Mouse (Mus musculus): Measurements from ENCODE around the gene Xrcc6. TPM values are rescaled to one million over a fixed set of nuclear protein-coding genes. Genes with fewer than 3 reads are reported as not detected.

The Xrcc6 gene
- total RNA-seq, 2 experiments from 2014 or later: 25.5 to 36.2 TPM

GRCm38 (mm10) chr15:82016830-82017229 lies 29.2 kb downstream of the Xrcc6 start:
- no peak for DNase-seq (ENCODE audit: low spot score in 2 of 2)

- DNase-seq (ENCODE audit: low spot score in 2 of 2): no peak
These were observed 29.8 kb downstream of the Xrcc6 start for GRCm38 (mm10) chr15:82017461-82017860.

GRCm38 (mm10) chr15:82019288-82019687 lies 31.7 kb downstream of the Xrcc6 start:
- DNase-seq (ENCODE audit: low spot score in 2 of 2): no peak

- DNase-seq (ENCODE audit: low spot score in 2 of 2): no peak
These were observed 35.0 kb downstream of the Xrcc6 start for GRCm38 (mm10) chr15:82022535-82023088.

- no peak for DNase-seq (ENCODE audit: low spot score in 2 of 2)
These were observed 36.5 kb downstream of the Xrcc6 start for GRCm38 (mm10) chr15:82023965-82024635.

GRCm38 (mm10) chr15:82027276-82027675 lies 39.6 kb downstream of the Xrcc6 start:
- DNase-seq (ENCODE audit: low spot score in 2 of 2): no peak

- DNase-seq (ENCODE audit: low spot score in 2 of 2): no peak
These were observed 40.1 kb downstream of the Xrcc6 start for GRCm38 (mm10) chr15:82027726-82028125.

- no peak for DNase-seq (ENCODE audit: low spot score in 2 of 2)
These were observed 44.8 kb downstream of the Xrcc6 start for GRCm38 (mm10) chr15:82032386-82032785.

- DNase-seq (ENCODE audit: low spot score in 2 of 2): no peak
These were observed 46.1 kb downstream of the Xrcc6 start, which contains the start of gene Desi1 for GRCm38 (mm10) chr15:82033762-82034161. Desi1 (minus strand) TSS chr15:82033862.

- peak in 1 of 2 experiments; percentile 43 for DNase-seq (ENCODE audit: low spot score in 2 of 2)
These were observed 48.5 kb downstream of the Xrcc6 start for GRCm38 (mm10) chr15:82035904-82036689.

GRCm38 (mm10) chr15:82040650-82041049 lies 53.0 kb downstream of the Xrcc6 start:
- peak; percentile 37 to 48 for DNase-seq (ENCODE audit: low spot score in 2 of 2)

- DNase-seq (ENCODE audit: low spot score in 2 of 2): no peak
These were observed 56.6 kb downstream of the Xrcc6 start for GRCm38 (mm10) chr15:82044166-82044784.

- DNase-seq (ENCODE audit: low spot score in 2 of 2): peak in 1 of 2 experiments; percentile 24
These were observed 58.7 kb downstream of the Xrcc6 start for GRCm38 (mm10) chr15:82046246-82046891.

GRCm38 (mm10) chr15:82047080-82047883 lies 59.6 kb downstream of the Xrcc6 start, which contains the start of gene Snu13:
Snu13 (minus strand) TSS chr15:82047598.
- DNase-seq (ENCODE audit: low spot score in 2 of 2): peak; percentile 93 to 94

GRCm38 (mm10) chr15:82052544-82052943 lies 64.9 kb downstream of the Xrcc6 start:
- no peak for DNase-seq (ENCODE audit: low spot score in 2 of 2)

GRCm38 (mm10) chr15:82058719-82059201 lies 71.1 kb downstream of the Xrcc6 start, which contains the start of gene 4930407I10Rik:
4930407I10Rik (plus strand) TSS chr15:82059151.
- DNase-seq (ENCODE audit: low spot score in 2 of 2): no peak

- DNase-seq (ENCODE audit: low spot score in 2 of 2): no peak
These were observed 76.3 kb downstream of the Xrcc6 start for GRCm38 (mm10) chr15:82063909-82064308.

- DNase-seq (ENCODE audit: low spot score in 2 of 2): peak; percentile 78 to 82
These were observed 77.9 kb downstream of the Xrcc6 start for GRCm38 (mm10) chr15:82065511-82065910.

GRCm38 (mm10) chr15:82069898-82070297 lies 82.3 kb downstream of the Xrcc6 start, which contains the start of gene Mei1:
Mei1 (plus strand) TSS chr15:82069996.
- DNase-seq (ENCODE audit: low spot score in 2 of 2): no peak

All from layer of hippocampus, postnatal 10 days (tissue).